Mouse (Mus musculus) embryonic fibroblast, embryonic 13.5 days (primary cell): ENCODE data around the gene Tmem179b. TPM values are rescaled to one million over a fixed set of nuclear protein-coding genes. Genes with fewer than 3 reads are reported as not detected.
A peak's percentile ranks its signal among the peaks of the same experiment; 100 is the strongest.

Source experiments
- H3K27ac ChIP-seq: 2 replicates; pipeline ENCODE4 v1.5.1; 2012; ENCODE audit warnings: low read length, control low read depth, inconsistent platforms; ENCODE audit not compliant: insufficient read depth
- H3K4me1 ChIP-seq: 2 replicates; pipeline ENCODE4 v1.6.1; 2011; ENCODE audit warnings: low read length; ENCODE audit not compliant: control insufficient read depth, insufficient read depth
- H3K4me3 ChIP-seq: 2 replicates; pipeline ENCODE4 v1.5.1; 2011; ENCODE audit warnings: mild to moderate bottlenecking, control low read depth, low read length; ENCODE audit not compliant: insufficient read depth
- CTCF ChIP-seq: IDR thresholded peaks from 2 replicates; pipeline ENCODE4 v1.5.1; 2011; ENCODE audit warnings: mild to moderate bottlenecking, control low read depth, low read length, moderate library complexity, borderline replicate concordance; ENCODE audit not compliant: insufficient read depth
- POLR2A ChIP-seq: IDR thresholded peaks from 2 replicates; pipeline ENCODE4 v1.6.1; 2011; ENCODE audit warnings: low read depth, mild to moderate bottlenecking, control low read depth, low read length, moderate library complexity
- polyA plus RNA-seq: library from polyadenylated mRNA; stranded (reverse); fragments of >200 nt; gene quantifications from 2 replicates; pipeline ENCODE4 v1.2.4, GENCODE M21; 2011; ENCODE audit warnings: low read depth; ENCODE audit not compliant: missing spikeins, insufficient read length

The Tmem179b gene
- 41.7 and 49.2 TPM in 2 replicates for polyA plus RNA-seq

- Histone ChIP-seq H3K4me3 (peak within 1 kb of the TSS; percentile 72), H3K27ac (peak within 1 kb of the TSS; percentile 86), H3K4me1 (no peaks in the 10 kb centered on the region)
- TF ChIP-seq CTCF = no peak
- TF ChIP-seq POLR2A = peak; percentile 95
These were observed at the start of gene Tmem179b for GRCm38 (mm10) chr19:8774086-8774835. Gene Tmem179b (minus strand): TSS chr19:8774467.

- no peak for TF ChIP-seq CTCF
- no peak for TF ChIP-seq POLR2A
- Histone ChIP-seq H3K27ac (no peak overlapping the region), H3K4me3 (peak overlapping the region; percentile 23), H3K4me1 (no peaks in the 10 kb centered on the region)
These were observed 48.4 kb upstream of the Tmem179b start for GRCm38 (mm10) chr19:8822696-8823095.

GRCm38 (mm10) chr19:8821146-8821545 lies 46.9 kb upstream of the Tmem179b start:
- Histone ChIP-seq H3K27ac (peak overlapping the region; percentile 92; the same call in 1 of the 2 replicates), H3K4me3 (peak overlapping the region; percentile 95), H3K4me1 (no peaks in the 10 kb centered on the region)
- no peak for TF ChIP-seq CTCF
- no peak for TF ChIP-seq POLR2A

- TF ChIP-seq CTCF (no peak), POLR2A (no peak)
- Histone ChIP-seq H3K27ac (peak overlapping the region; percentile 92), H3K4me3 (peak overlapping the region; percentile 95), H3K4me1 (no peaks in the 10 kb centered on the region)
These were observed 46.2 kb upstream of the Tmem179b start for GRCm38 (mm10) chr19:8820424-8820956.

- peak within 1 kb of the TSS; percentile 97 for H3K27ac ChIP-seq
- H3K4me3 ChIP-seq = peak within 1 kb of the TSS; percentile 95
- peak; percentile 97 for TF ChIP-seq POLR2A
- TF ChIP-seq CTCF = no peak
- H3K4me1 ChIP-seq = no peaks in the 10 kb centered on the region
These were observed 45.5 kb upstream of the Tmem179b start, which contains the start of gene Hnrnpul2 for GRCm38 (mm10) chr19:8819596-8820423. Gene Hnrnpul2 (plus strand): TSS chr19:8820010.

GRCm38 (mm10) chr19:8818801-8819595 lies 44.7 kb upstream of the Tmem179b start, which contains the start of gene Ttc9c:
Gene Ttc9c (minus strand): TSS chr19:8819333.
- TF ChIP-seq POLR2A (peak; percentile 81), CTCF (no peak)
- peak within 1 kb of the TSS; percentile 95 for H3K4me3 ChIP-seq
- no peaks in the 10 kb centered on the region; the same call in 1 of the 2 replicates for H3K4me1 ChIP-seq
- H3K27ac ChIP-seq = peak within 1 kb of the TSS; percentile 97

GRCm38 (mm10) chr19:8818301-8818798 lies 44.1 kb upstream of the Tmem179b start:
- H3K4me1 ChIP-seq = no peaks in the 10 kb centered on the region; the same call in 1 of the 2 replicates
- peak overlapping the region; percentile 96 for H3K27ac ChIP-seq
- TF ChIP-seq CTCF (no peak), POLR2A (no peak; the same call in 1 of the 2 replicates)

GRCm38 (mm10) chr19:8817001-8817400 lies 42.7 kb upstream of the Tmem179b start:
- H3K27ac ChIP-seq = no peak overlapping the region
- peak overlapping the region; percentile 3; the same call in 1 of the 2 replicates for H3K4me3 ChIP-seq
- H3K4me1 ChIP-seq = no peaks in the 10 kb centered on the region; the same call in 1 of the 2 replicates
- TF ChIP-seq CTCF = no peak
- no peak for TF ChIP-seq POLR2A

More at GRCm38 (mm10) chr19:8818301-8818798, 44.1 kb upstream of the Tmem179b start:
- peak overlapping the region; percentile 88 for H3K4me3 ChIP-seq

GRCm38 (mm10) chr19:8815812-8816211 lies 41.5 kb upstream of the Tmem179b start:
- Histone ChIP-seq H3K27ac (no peak overlapping the region), H3K4me1 (no peaks in the 10 kb centered on the region; the same call in 1 of the 2 replicates), H3K4me3 (no peak overlapping the region)
- TF ChIP-seq POLR2A (no peak), CTCF (no peak)
